Mouse (Mus musculus) liver, postnatal 0 days (tissue): Measurements from ENCODE around the gene Olfr702.

Source experiments
- CTCF ChIP-seq: sonication (generic); IDR thresholded peaks from 2 replicates; pipeline ENCODE4 v1.5.1; 2016; ENCODE audit warnings: antibody characterized with exemption, low read depth
- EP300 ChIP-seq: IDR thresholded peaks from 2 replicates; pipeline ENCODE4 v1.6.1; 2016; ENCODE audit warnings: antibody characterized with exemption, low read depth, mild to moderate bottlenecking

DNA sequence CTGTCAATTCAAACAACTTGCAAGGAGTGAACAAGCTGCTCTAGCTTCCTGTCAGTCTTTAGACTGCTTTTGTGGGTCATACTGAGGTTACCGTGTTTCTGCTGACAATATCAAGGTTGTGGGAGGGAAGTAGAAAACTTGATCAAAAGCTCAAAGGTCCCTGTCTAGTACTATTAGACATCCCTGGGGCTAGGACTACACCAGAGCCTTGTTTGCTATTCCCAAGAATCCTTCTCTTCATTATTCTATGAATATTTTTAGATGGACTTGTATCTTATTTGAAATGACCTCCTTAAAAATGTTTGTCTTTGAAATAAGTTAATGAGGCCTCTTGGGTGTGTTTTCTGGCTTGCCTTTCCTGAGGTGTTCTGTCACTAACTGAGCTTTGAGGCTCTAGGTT, 40.6 kb downstream of the Olfr702 start, which contains the start of gene Olfr699:
- TF ChIP-seq CTCF: no peak
- TF ChIP-seq EP300: no peak
